Mouse (Mus musculus) neural tube, embryonic 11.5 days (tissue): ENCODE results near the gene Engase. TPM values are rescaled to one million over a fixed set of nuclear protein-coding genes. Genes with fewer than 3 reads are reported as not detected.

ENCODE experiments used
- ATAC-seq: fragments of 200-750 bp; cut with Nextera tagmentation; 2 replicates; pipeline ENCODE4 v1.8.0; 2017; ENCODE audit warnings: moderate number of reproducible peaks, mild to moderate bottlenecking, moderate TSS enrichment, moderate library complexity; ENCODE audit not compliant: insufficient read depth, low FRiP score, low TSS enrichment
- DNase-seq: peaks from one replicate; pipeline ENCODE4 v3.0.0-alpha.2; 2015; ENCODE audit warnings: low spot score
- H3K27ac ChIP-seq: fragments of 300-500 bp; sonication (generic); 2 replicates; pipeline ENCODE4 v1.5.1; 2014; ENCODE audit warnings: low read depth, mild to moderate bottlenecking, low read length
- H3K27me3 ChIP-seq: fragments of 300-500 bp; sonication (generic); 2 replicates; pipeline ENCODE4 v1.6.1; 2014; ENCODE audit warnings: mild to moderate bottlenecking, low read length, mixed read lengths; ENCODE audit not compliant: control insufficient read depth, insufficient read depth
- H3K36me3 ChIP-seq: fragments of 300-500 bp; sonication (generic); 2 replicates; pipeline ENCODE4 v1.6.1; 2014; ENCODE audit warnings: mild to moderate bottlenecking, low read length, moderate library complexity, mixed read lengths; ENCODE audit not compliant: control insufficient read depth, insufficient read depth
- H3K4me1 ChIP-seq: fragments of 300-500 bp; sonication (generic); 2 replicates; pipeline ENCODE4 v1.6.1; 2014; ENCODE audit warnings: low read length, mixed read lengths; ENCODE audit not compliant: control insufficient read depth, insufficient read depth
- H3K4me2 ChIP-seq: fragments of 300-500 bp; sonication (generic); 2 replicates; pipeline ENCODE4 v1.6.1; 2014; ENCODE audit warnings: low read depth, mild to moderate bottlenecking, moderate library complexity
- H3K4me3 ChIP-seq: fragments of 300-500 bp; sonication (generic); 2 replicates; pipeline ENCODE4 v1.5.1; 2014; ENCODE audit warnings: low read depth, low read length
- H3K9ac ChIP-seq: fragments of 300-500 bp; sonication (generic); 2 replicates; pipeline ENCODE4 v1.6.1; 2014; ENCODE audit warnings: mild to moderate bottlenecking, low read length
- H3K9me3 ChIP-seq: fragments of 300-500 bp; sonication (generic); 2 replicates; pipeline ENCODE4 v1.6.1; 2016; ENCODE audit warnings: low read length; ENCODE audit not compliant: control insufficient read depth
- WGBS: fragments of 180-500 bp; shearing (Covaris S2); extraction: QIAGEN DNeasy Blood & Tissue Kit; methylation state at CpG from one replicate; pipeline ENCODE4 v1.1.7; 2014; 5-methylcytosine and 5-hydroxymethylcytosine counted together
- polyA plus RNA-seq: library from polyadenylated mRNA; unstranded; fragments of >200 nt; fragmentation: Nextera tagmentation; extraction: Ambion mirVana; gene quantifications from 2 replicates; pipeline ENCODE4 v1.2.1, GENCODE M21; 2014

Gene Engase
- polyA plus RNA-seq, 1 experiment from 2014 or later = 7.0 TPM

DNA sequence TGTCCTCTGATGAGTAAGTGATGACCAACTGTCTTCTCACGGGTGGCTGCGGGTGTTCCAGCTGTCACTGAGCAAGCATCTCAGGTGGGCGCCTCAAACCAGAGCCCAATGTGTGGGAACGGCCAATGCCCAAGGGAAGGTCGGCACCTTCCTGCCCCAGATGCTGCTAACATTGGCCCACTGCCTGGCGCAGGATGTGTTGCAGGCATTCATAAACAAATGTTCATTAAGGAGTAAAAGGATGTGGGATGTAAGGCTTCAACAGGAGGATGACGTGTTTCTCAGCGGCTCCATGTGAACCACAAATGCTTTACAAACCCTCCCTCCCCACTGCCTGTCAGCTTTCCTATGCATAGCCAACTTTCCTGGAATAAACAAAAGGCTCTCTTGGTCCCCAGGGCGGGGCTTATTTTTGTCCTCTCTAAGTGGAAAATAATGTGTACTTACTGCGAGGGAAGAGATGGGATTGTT, 43.2 kb upstream of the Engase start:
- WGBS = 83% methylated on average over 10 of the region's 10 CpGs
- ATAC-seq = no peak
- H3K36me3 ChIP-seq = no peaks in the 10 kb centered on the region

GRCm38 (mm10) chr11:118434093-118434492, 42.5 kb upstream of the Engase start:
- H3K9me3 ChIP-seq = no peaks in the 10 kb centered on the region
- DNase-seq = no peak
- no peak overlapping the region for H3K4me3 ChIP-seq
- no peaks in the 10 kb centered on the region for H3K27me3 ChIP-seq
- WGBS = 59% methylated on average over 13 of the region's 13 CpGs
- H3K27ac ChIP-seq = no peak overlapping the region
- H3K4me2 ChIP-seq = no peak overlapping the region; the same call in 1 of the 2 replicates
- peaks cover 9% of the 10 kb centered on the region for H3K4me1 ChIP-seq
- H3K9ac ChIP-seq = no peak overlapping the region
- no peaks in the 10 kb centered on the region for H3K36me3 ChIP-seq
- ATAC-seq = no peak

More for the DNA sequence above, 43.2 kb upstream of the Engase start:
- Histone ChIP-seq H3K27ac (no peak overlapping the region), H3K9ac (no peak overlapping the region), H3K4me3 (no peak overlapping the region), H3K4me1 (peaks cover 11% of the 10 kb centered on the region), H3K4me2 (no peak overlapping the region), H3K9me3 (no peaks in the 10 kb centered on the region), H3K27me3 (no peaks in the 10 kb centered on the region)
- DNase-seq = no peak

- no peak for DNase-seq
- H3K4me1 ChIP-seq = peaks cover 14% of the 10 kb centered on the region
- H3K27ac ChIP-seq = no peak overlapping the region
- H3K9ac ChIP-seq = no peak overlapping the region
- no peaks in the 10 kb centered on the region for H3K36me3 ChIP-seq
- 36% methylated on average over 6 of the region's 6 CpGs for WGBS
- H3K4me3 ChIP-seq = no peak overlapping the region
- ATAC-seq = no peak
- H3K4me2 ChIP-seq = no peak overlapping the region
- H3K9me3 ChIP-seq = no peaks in the 10 kb centered on the region
- H3K27me3 ChIP-seq = no peaks in the 10 kb centered on the region
These were observed 40.1 kb upstream of the Engase start for GRCm38 (mm10) chr11:118436471-118436935.

DNA sequence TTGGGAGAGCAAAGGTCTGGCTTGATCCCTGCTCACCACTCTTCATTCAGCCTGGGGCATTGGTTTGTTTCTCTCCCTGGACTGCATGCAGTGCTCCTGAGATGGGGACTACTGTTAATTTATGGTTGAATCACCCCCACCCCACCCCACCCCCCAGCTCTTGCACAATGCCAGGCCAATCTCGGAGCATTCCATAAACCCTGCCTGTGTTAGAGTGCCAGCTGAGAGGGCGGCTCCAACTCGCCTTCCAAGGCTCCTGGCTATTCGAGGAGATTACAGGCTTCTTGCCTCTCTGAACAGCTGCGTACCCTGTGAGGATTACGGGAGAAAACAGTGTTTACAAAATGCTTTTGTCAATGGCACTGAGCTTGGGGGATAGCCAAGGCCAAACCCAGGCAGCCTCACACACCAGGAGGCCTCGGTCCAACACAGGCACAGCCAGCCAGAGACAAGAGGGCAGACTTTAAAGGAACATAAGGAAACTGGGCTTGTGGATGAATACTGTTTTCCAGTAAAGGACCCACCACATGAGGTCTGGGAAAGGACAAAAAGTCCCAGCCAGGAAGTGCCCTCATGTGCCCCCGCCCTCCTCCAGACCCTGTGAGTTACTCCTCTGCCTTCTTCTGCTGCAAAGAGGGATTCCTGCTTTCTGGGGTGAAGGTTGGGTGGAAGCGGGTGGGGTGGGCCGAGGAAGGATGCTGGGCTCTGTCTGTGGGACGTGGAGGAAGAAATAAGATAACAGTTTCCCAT, 37.8 kb upstream of the Engase start:
- DNase-seq (no peak), ATAC-seq (0 out of 2 replicates have a peak, but pooled peaks have one; percentile 53)
- Histone ChIP-seq H3K4me1 (peaks cover 14% of the 10 kb centered on the region), H3K9me3 (no peaks in the 10 kb centered on the region), H3K27ac (peak overlapping the region; percentile 64; the same call in 1 of the 2 replicates), H3K4me3 (no peak overlapping the region), H3K27me3 (no peaks in the 10 kb centered on the region), H3K4me2 (no peak overlapping the region), H3K9ac (peak overlapping the region; percentile 14; the same call in 1 of the 2 replicates), H3K36me3 (no peaks in the 10 kb centered on the region)
- 23% methylated on average over 11 of the region's 11 CpGs for WGBS

- ATAC-seq (no peak), DNase-seq (no peak)
- WGBS = 85% methylated on average over 13 of the region's 13 CpGs
- no peaks in the 10 kb centered on the region for H3K9me3 ChIP-seq
- no peak overlapping the region for H3K4me2 ChIP-seq
- no peak overlapping the region for H3K4me3 ChIP-seq
- H3K9ac ChIP-seq = no peak overlapping the region
- no peaks in the 10 kb centered on the region for H3K27me3 ChIP-seq
- H3K27ac ChIP-seq = no peak overlapping the region
- peaks cover 14% of the 10 kb centered on the region for H3K4me1 ChIP-seq
- H3K36me3 ChIP-seq = no peaks in the 10 kb centered on the region
These were observed 33.9 kb upstream of the Engase start for GRCm38 (mm10) chr11:118442691-118443090.

DNA sequence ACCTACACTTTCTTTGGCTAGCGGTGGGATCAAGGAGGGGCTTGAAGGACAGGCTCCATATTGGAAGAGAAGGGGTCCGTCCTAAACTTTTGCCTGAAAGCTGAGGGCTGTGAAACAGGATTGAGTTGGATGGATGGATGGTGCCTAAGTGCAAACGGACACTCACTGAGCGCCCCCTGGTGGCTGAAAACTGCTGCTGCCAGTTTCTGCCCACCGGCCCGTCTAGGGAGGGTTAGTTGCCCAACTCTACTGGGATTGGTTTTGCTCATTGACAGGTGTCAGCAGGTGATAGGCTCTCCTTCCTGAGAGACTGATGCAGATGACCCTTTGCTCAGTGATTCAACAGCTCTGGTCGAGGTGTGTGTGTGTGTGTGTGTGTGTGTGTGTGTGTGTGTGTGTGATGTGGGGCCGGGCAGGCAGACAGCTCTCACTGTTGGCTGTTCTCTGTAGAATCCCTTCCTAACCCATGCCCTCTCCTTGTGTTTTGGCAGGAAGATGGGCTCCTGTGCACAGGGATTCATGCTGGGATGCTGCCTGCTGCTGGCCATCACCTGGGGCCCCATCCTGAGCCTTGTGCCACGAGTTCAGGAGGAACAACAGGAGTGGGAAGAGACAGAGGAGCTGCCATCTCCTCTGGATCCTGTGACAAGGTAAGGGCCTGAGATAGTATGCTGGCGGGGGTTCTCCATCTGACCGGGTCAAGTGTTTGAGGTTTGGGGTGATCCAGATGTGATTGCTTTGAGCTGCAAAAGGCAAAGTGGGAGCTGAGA, 33.2 kb upstream of the Engase start:
- H3K9me3 ChIP-seq = no peaks in the 10 kb centered on the region
- H3K9ac ChIP-seq = no peak overlapping the region
- no peak overlapping the region for H3K4me2 ChIP-seq
- 34% methylated on average over 11 of the region's 11 CpGs for WGBS
- H3K4me1 ChIP-seq = peaks cover 12% of the 10 kb centered on the region
- DNase-seq (peak; percentile 82), ATAC-seq (no peak)
- H3K27me3 ChIP-seq = no peaks in the 10 kb centered on the region
- no peaks in the 10 kb centered on the region for H3K36me3 ChIP-seq
- H3K4me3 ChIP-seq = no peak overlapping the region
- no peak overlapping the region for H3K27ac ChIP-seq

DNA sequence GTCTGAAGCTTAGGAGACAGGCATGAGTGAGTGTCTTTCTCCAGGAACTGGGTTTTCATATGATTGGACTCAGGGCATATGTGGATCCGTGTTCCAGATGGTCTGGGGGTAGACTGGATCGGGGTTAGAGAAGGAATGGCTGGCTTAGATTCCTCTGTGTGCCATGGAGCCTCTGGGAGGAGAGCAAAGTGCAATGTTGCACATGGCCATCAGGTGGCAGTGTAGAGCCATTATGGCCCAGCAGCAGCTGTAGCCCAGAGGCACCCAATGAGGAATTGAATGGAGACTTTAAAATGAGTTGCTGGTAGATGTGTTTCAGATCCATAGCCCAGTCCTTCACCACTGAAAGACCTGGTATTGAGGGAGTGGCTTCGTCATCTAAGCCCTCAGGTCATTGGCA, 30.8 kb upstream of the Engase start:
- 30% methylated on average over 3 of the region's 3 CpGs for WGBS
- no peak overlapping the region for H3K9ac ChIP-seq
- no peak overlapping the region for H3K4me2 ChIP-seq
- ATAC-seq (no peak), DNase-seq (peak; percentile 84)
- no peaks in the 10 kb centered on the region for H3K9me3 ChIP-seq
- H3K27me3 ChIP-seq = no peaks in the 10 kb centered on the region
- H3K36me3 ChIP-seq = no peaks in the 10 kb centered on the region
- no peak overlapping the region for H3K4me3 ChIP-seq
- no peaks in the 10 kb centered on the region for H3K4me1 ChIP-seq
- no peak overlapping the region for H3K27ac ChIP-seq

DNA sequence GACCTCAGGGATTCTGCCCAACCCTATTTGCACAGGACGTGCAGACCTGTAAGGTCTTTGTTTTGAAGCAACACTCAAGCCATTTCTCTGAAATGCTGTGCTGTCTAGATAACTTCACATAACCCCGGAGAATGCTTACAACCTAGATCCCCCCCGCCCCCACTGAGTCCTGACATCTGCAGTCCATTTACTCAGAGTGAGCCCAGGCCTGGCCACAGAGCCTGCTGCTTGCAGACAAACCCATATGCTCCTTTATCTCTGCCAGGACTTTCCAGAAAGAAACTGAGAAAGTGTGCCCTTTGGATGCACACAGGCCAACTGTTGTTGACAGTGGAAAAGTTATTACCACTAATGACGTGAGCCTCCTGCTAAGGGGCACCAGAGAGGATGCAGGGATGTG, 29.3 kb upstream of the Engase start:
- no peak overlapping the region for H3K4me2 ChIP-seq
- no peaks in the 10 kb centered on the region for H3K4me1 ChIP-seq
- H3K36me3 ChIP-seq = no peaks in the 10 kb centered on the region
- DNase-seq (no peak), ATAC-seq (no peak)
- no peak overlapping the region for H3K4me3 ChIP-seq
- H3K27ac ChIP-seq = no peak overlapping the region
- no peaks in the 10 kb centered on the region for H3K27me3 ChIP-seq
- WGBS = 57% methylated on average over 4 of the region's 4 CpGs
- no peak overlapping the region for H3K9ac ChIP-seq
- no peaks in the 10 kb centered on the region for H3K9me3 ChIP-seq
